Mouse (Mus musculus) CD4-positive, CD25-positive, alpha-beta regulatory T cell, adult 4 months (primary cell): Measurements from ENCODE around the gene U2af2. TPM values are rescaled to one million over a fixed set of nuclear protein-coding genes. Genes with fewer than 3 reads are reported as not detected.

Experiments used
- ATAC-seq: one replicate; pipeline ENCODE4 v1.8.0; 2017
- polyA plus RNA-seq, 2 experiments: library from polyadenylated mRNA; unstranded; fragments of 100-300 nt; shearing (Covaris generic); gene quantifications; one replicate each; pipeline ENCODE4 v1.2.1; 2017

The U2af2 gene
- polyA plus RNA-seq, 2 experiments from 2014 or later = 27.5 to 28.2 TPM

DNA sequence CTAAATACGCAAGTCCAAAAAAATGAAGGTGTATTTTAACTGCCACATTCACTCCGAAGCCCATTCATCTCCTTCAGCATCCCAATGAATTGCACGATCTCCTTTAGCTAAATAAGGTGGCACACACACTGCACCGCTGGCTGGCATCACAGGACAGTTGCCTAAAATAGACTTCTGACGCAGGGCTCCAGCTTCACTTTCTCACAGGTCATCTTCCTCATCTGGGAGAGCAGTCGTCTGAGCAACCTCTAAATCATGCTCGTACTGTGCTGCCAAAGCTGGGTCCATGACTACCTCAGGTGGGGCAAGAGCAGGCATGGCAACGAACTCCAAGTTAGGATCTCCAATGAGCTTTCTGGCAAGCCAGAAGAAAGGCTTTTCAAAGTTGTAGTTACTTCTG is 63.1 kb downstream of the U2af2 start:
- ATAC-seq = no peak

DNA sequence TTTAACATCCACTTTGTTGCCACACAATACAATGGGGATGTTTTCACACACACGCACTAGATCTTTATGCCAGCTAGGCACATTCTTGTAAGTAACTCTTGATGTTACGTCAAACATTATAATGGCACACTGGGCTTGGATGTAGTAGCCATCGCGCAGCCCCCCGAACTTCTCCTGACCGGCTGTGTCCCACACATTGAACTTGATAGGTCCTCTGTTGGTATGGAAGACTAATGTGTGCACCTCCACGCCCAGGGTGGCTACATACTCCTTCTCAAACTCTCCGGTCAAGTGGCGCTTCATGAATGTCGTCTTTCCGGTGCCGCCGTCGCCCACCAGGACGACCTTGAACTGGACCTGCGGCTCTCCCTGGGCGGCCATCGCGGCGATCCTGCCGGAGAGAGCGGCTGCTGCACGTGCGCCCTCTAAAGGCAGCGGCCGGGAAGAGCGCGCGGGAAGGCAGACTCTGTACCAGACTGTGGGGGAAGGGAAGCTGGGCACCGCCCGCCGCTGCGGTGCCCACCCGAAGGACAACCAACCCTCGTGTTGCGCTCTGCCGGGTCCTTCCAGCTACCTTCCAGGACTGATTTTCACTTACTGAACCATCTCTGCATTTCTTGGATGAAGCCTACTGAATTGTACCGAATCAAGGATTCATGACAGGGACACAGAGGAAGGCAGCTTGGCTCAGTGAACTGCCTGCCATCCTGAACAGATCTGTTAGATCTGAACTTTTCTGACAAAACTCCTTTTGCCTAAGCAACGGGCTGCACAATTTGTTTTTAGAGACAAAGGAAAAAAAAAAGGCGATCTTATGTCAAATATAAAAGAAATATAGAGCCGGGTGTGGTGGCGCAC is 63.8 kb downstream of the U2af2 start, which contains the start of gene Rasl2-9:
Rasl2-9 (minus strand) TSS at position 402 of the 858 bp plus-strand sequence.
- no peak for ATAC-seq

Other genes with a start within 250 kb of the U2af2 start
- gene Ube2s, start 249.6 kb upstream of the U2af2 start, polyA plus RNA-seq = 10 to 100 TPM; 25.0 to 25.3 TPM
- gene Shisa7, start 217.4 kb upstream of the U2af2 start, polyA plus RNA-seq = under 1 TPM in 1 of 2 experiments, not detected in 1; 0.11 TPM
- gene Isoc2b, start 191.9 kb upstream of the U2af2 start, polyA plus RNA-seq = 10 to 100 TPM; 29.1 to 47.3 TPM
- gene Isoc2a, start 185.0 kb upstream of the U2af2 start, polyA plus RNA-seq = under 1 TPM; 0.35 to 0.47 TPM
- gene Gm36210, start 155.6 kb upstream of the U2af2 start, polyA plus RNA-seq = not detected
- gene Zfp628, start 146.9 kb upstream of the U2af2 start, polyA plus RNA-seq = 1 to 10 TPM in 1 of 2 experiments, under 1 TPM in 1; 0.99 to 1.5 TPM
- gene Nat14, start 140.1 kb upstream of the U2af2 start, polyA plus RNA-seq = under 1 TPM in 1 of 2 experiments, not detected in 1; 0.61 TPM
- gene Ssc5d, start 136.4 kb upstream of the U2af2 start, polyA plus RNA-seq = under 1 TPM in 1 of 2 experiments, not detected in 1; 0.12 TPM
- gene Sbk2, start 97.7 kb upstream of the U2af2 start, polyA plus RNA-seq = not detected
- gene Sbk3, start 91.0 kb upstream of the U2af2 start, polyA plus RNA-seq = not detected
- 1 to 10 TPM; 3.6 to 6.4 TPM for gene Zfp579, start 66.0 kb upstream of the U2af2 start, polyA plus RNA-seq
- gene Zfp524, start 47.7 kb upstream of the U2af2 start, polyA plus RNA-seq = 10 to 100 TPM; 44.1 to 45.4 TPM
- gene Fiz1, start 47.4 kb upstream of the U2af2 start, polyA plus RNA-seq = 10 to 100 TPM in 1 of 2 experiments, 1 to 10 TPM in 1; 9.5 to 12.0 TPM
- gene Gm44973, start 46.6 kb upstream of the U2af2 start, polyA plus RNA-seq = 1 to 10 TPM; 7.9 to 8.9 TPM
- 10 to 100 TPM in 1 of 2 experiments, 1 to 10 TPM in 1; 3.5 to 12.3 TPM for gene Zfp865, start 41.8 kb upstream of the U2af2 start, polyA plus RNA-seq
- gene Ccdc106, start 41.6 kb upstream of the U2af2 start, polyA plus RNA-seq = under 1 TPM in 1 of 2 experiments, not detected in 1; 0.58 TPM
- gene 4632433K11Rik, start 28.0 kb upstream of the U2af2 start, polyA plus RNA-seq = not detected
- 1 to 10 TPM; 4.5 to 9.3 TPM for gene Zfp784, start 23.7 kb upstream of the U2af2 start, polyA plus RNA-seq
- gene Zfp580, start 10.6 kb upstream of the U2af2 start, polyA plus RNA-seq = under 1 TPM in 1 of 2 experiments, not detected in 1; 0.69 TPM
- 1 to 10 TPM; 4.0 to 7.2 TPM for gene Epn1, start 18.1 kb downstream of the U2af2 start, polyA plus RNA-seq
- gene Rfpl4, start 54.8 kb downstream of the U2af2 start, polyA plus RNA-seq = under 1 TPM in 1 of 2 experiments, not detected in 1; 0.51 TPM
- gene Rasl2-9, start 63.8 kb downstream of the U2af2 start, polyA plus RNA-seq = under 1 TPM in 1 of 2 experiments, not detected in 1; 0.44 TPM
- under 1 TPM in 1 of 2 experiments, not detected in 1; 0.08 TPM for gene Vmn1r55, start 87.5 kb downstream of the U2af2 start, polyA plus RNA-seq
- gene Vmn1r56, start 134.6 kb downstream of the U2af2 start, polyA plus RNA-seq = not detected
- gene Vmn1r57, start 156.3 kb downstream of the U2af2 start, polyA plus RNA-seq = not detected